Mouse (Mus musculus): ENCODE data around the gene Cdk5. TPM values are rescaled to one million over a fixed set of nuclear protein-coding genes. Genes with fewer than 3 reads are reported as not detected.

Cdk5 gene
- polyA plus RNA-seq, 1 experiment from 2014 or later: 37.0 TPM

GRCm38 (mm10) chr5:24424861-24425411 lies 1.6 kb upstream of the Cdk5 start:
- Histone ChIP-seq H3K4me2 (ENCODE audit: low read depth, low read length) (peak overlapping the region; percentile 86), H3K27ac (ENCODE audit: low read length) (peak overlapping the region; percentile 98), H3K4me1 (ENCODE audit: control insufficient read depth, insufficient read depth, low read length) (peaks cover 27% of the 10 kb centered on the region), H3K36me3 (ENCODE audit: control insufficient read depth, insufficient read depth, low read length) (peaks cover 4% of the 10 kb centered on the region; the same call in 1 of the 2 replicates), H3K4me3 (ENCODE audit: low read length) (peak overlapping the region; percentile 76), H3K9me3 (ENCODE audit: control insufficient read depth, low read length) (no peaks in the 10 kb centered on the region), H3K9ac (ENCODE audit: low read depth, low read length) (peak overlapping the region; percentile 81), H3K27me3 (replicated peaks; ENCODE audit: control insufficient read depth, insufficient read depth, low read length) (no peaks in the 10 kb centered on the region)
- WGBS: under 1% methylated on average over 50 of the region's 60 CpGs
- peak; percentile 30 for ATAC-seq

GRCm38 (mm10) chr5:24424004-24424781 lies 863 bp upstream of the Cdk5 start:
- H3K36me3 ChIP-seq (ENCODE audit: control insufficient read depth, insufficient read depth, low read length): no peaks in the 10 kb centered on the region
- H3K4me1 ChIP-seq (ENCODE audit: control insufficient read depth, insufficient read depth, low read length): peaks cover 27% of the 10 kb centered on the region
- WGBS: 12% methylated on average over 21 of the region's 21 CpGs
- peak overlapping the region; percentile 81 for H3K9ac ChIP-seq (ENCODE audit: low read depth, low read length)
- ATAC-seq: no peak
- peak overlapping the region; percentile 76 for H3K4me3 ChIP-seq (ENCODE audit: low read length)
- no peaks in the 10 kb centered on the region for H3K27me3 ChIP-seq (replicated peaks; ENCODE audit: control insufficient read depth, insufficient read depth, low read length)
- H3K9me3 ChIP-seq (ENCODE audit: control insufficient read depth, low read length): no peaks in the 10 kb centered on the region
- peak overlapping the region; percentile 98 for H3K27ac ChIP-seq (ENCODE audit: low read length)
- peak overlapping the region; percentile 86 for H3K4me2 ChIP-seq (ENCODE audit: low read depth, low read length)

- WGBS: 89% methylated on average over 9 of the region's 9 CpGs
- Histone ChIP-seq H3K27ac (ENCODE audit: low read length) (no peak overlapping the region), H3K9ac (ENCODE audit: low read depth, low read length) (no peak overlapping the region), H3K9me3 (ENCODE audit: control insufficient read depth, low read length) (no peaks in the 10 kb centered on the region), H3K36me3 (ENCODE audit: control insufficient read depth, insufficient read depth, low read length) (no peaks in the 10 kb centered on the region), H3K27me3 (replicated peaks; ENCODE audit: control insufficient read depth, insufficient read depth, low read length) (no peaks in the 10 kb centered on the region), H3K4me3 (ENCODE audit: low read length) (no peak overlapping the region), H3K4me2 (ENCODE audit: low read depth, low read length) (no peak overlapping the region), H3K4me1 (ENCODE audit: control insufficient read depth, insufficient read depth, low read length) (peaks cover 10% of the 10 kb centered on the region)
- no peak for ATAC-seq
Observed at GRCm38 (mm10) chr5:24420381-24420780, 2.9 kb downstream of the Cdk5 start.

- no peak overlapping the region for H3K27ac ChIP-seq (ENCODE audit: low read length)
- H3K9ac ChIP-seq (ENCODE audit: low read depth, low read length): no peak overlapping the region
- H3K27me3 ChIP-seq (replicated peaks; ENCODE audit: control insufficient read depth, insufficient read depth, low read length): no peaks in the 10 kb centered on the region
- H3K4me1 ChIP-seq (ENCODE audit: control insufficient read depth, insufficient read depth, low read length): peaks cover 14% of the 10 kb centered on the region
- ATAC-seq: no peak
- H3K4me2 ChIP-seq (ENCODE audit: low read depth, low read length): no peak overlapping the region
- no peak overlapping the region for H3K4me3 ChIP-seq (ENCODE audit: low read length)
- H3K36me3 ChIP-seq (ENCODE audit: control insufficient read depth, insufficient read depth, low read length): no peaks in the 10 kb centered on the region
- H3K9me3 ChIP-seq (ENCODE audit: control insufficient read depth, low read length): no peaks in the 10 kb centered on the region
- 88% methylated on average over 10 of the region's 10 CpGs for WGBS
Observed at GRCm38 (mm10) chr5:24417587-24417986, 5.7 kb downstream of the Cdk5 start.

- no peak overlapping the region for H3K9ac ChIP-seq (ENCODE audit: low read depth, low read length)
- ATAC-seq: peak; percentile 60
- H3K4me3 ChIP-seq (ENCODE audit: low read length): no peak overlapping the region
- no peaks in the 10 kb centered on the region for H3K9me3 ChIP-seq (ENCODE audit: control insufficient read depth, low read length)
- H3K27ac ChIP-seq (ENCODE audit: low read length): no peak overlapping the region
- 5% methylated on average over 21 of the region's 21 CpGs for WGBS
- H3K4me2 ChIP-seq (ENCODE audit: low read depth, low read length): peak overlapping the region; percentile 20; the same call in 1 of the 2 replicates
- no peaks in the 10 kb centered on the region for H3K27me3 ChIP-seq (replicated peaks; ENCODE audit: control insufficient read depth, insufficient read depth, low read length)
- peaks cover 11% of the 10 kb centered on the region; the same call in 1 of the 2 replicates for H3K4me1 ChIP-seq (ENCODE audit: control insufficient read depth, insufficient read depth, low read length)
- H3K36me3 ChIP-seq (ENCODE audit: control insufficient read depth, insufficient read depth, low read length): no peaks in the 10 kb centered on the region
Observed at GRCm38 (mm10) chr5:24416222-24416736, 7.1 kb downstream of the Cdk5 start.

GRCm38 (mm10) chr5:24413938-24414337 lies 9.4 kb downstream of the Cdk5 start:
- H3K27me3 ChIP-seq (replicated peaks; ENCODE audit: control insufficient read depth, insufficient read depth, low read length): no peaks in the 10 kb centered on the region
- H3K4me2 ChIP-seq (ENCODE audit: low read depth, low read length): no peak overlapping the region
- H3K9me3 ChIP-seq (ENCODE audit: control insufficient read depth, low read length): no peaks in the 10 kb centered on the region
- no peak overlapping the region for H3K4me3 ChIP-seq (ENCODE audit: low read length)
- peak overlapping the region; percentile 11; the same call in 1 of the 2 replicates for H3K9ac ChIP-seq (ENCODE audit: low read depth, low read length)
- ATAC-seq: no peak
- H3K27ac ChIP-seq (ENCODE audit: low read length): no peak overlapping the region
- peaks cover 11% of the 10 kb centered on the region; the same call in 1 of the 2 replicates for H3K4me1 ChIP-seq (ENCODE audit: control insufficient read depth, insufficient read depth, low read length)
- H3K36me3 ChIP-seq (ENCODE audit: control insufficient read depth, insufficient read depth, low read length): no peaks in the 10 kb centered on the region
- 80% methylated on average over 13 of the region's 13 CpGs for WGBS

GRCm38 (mm10) chr5:24413042-24413693 lies 10.2 kb downstream of the Cdk5 start, which contains the start of gene Asic3:
Gene Asic3 (plus strand): TSS chr5:24413392.
- peak; percentile 58 for ATAC-seq
- Histone ChIP-seq H3K9ac (ENCODE audit: low read depth, low read length) (peak within 1 kb of the TSS; percentile 11), H3K27ac (ENCODE audit: low read length) (no peak within 1 kb of the TSS), H3K9me3 (ENCODE audit: control insufficient read depth, low read length) (no peaks in the 10 kb centered on the region), H3K4me2 (ENCODE audit: low read depth, low read length) (peak within 1 kb of the TSS; percentile 18; the same call in 1 of the 2 replicates), H3K4me3 (ENCODE audit: low read length) (no peak within 1 kb of the TSS), H3K4me1 (ENCODE audit: control insufficient read depth, insufficient read depth, low read length) (peaks cover 11% of the 10 kb centered on the region; the same call in 1 of the 2 replicates), H3K27me3 (replicated peaks; ENCODE audit: control insufficient read depth, insufficient read depth, low read length) (no peaks in the 10 kb centered on the region), H3K36me3 (ENCODE audit: control insufficient read depth, insufficient read depth, low read length) (no peaks in the 10 kb centered on the region)
- 37% methylated on average over 11 of the region's 11 CpGs for WGBS

GRCm38 (mm10) chr5:24412063-24412462 lies 11.3 kb downstream of the Cdk5 start:
- Histone ChIP-seq H3K9me3 (ENCODE audit: control insufficient read depth, low read length) (no peaks in the 10 kb centered on the region), H3K9ac (ENCODE audit: low read depth, low read length) (no peak overlapping the region), H3K36me3 (ENCODE audit: control insufficient read depth, insufficient read depth, low read length) (no peaks in the 10 kb centered on the region), H3K27me3 (replicated peaks; ENCODE audit: control insufficient read depth, insufficient read depth, low read length) (no peaks in the 10 kb centered on the region), H3K4me2 (ENCODE audit: low read depth, low read length) (no peak overlapping the region), H3K27ac (ENCODE audit: low read length) (no peak overlapping the region), H3K4me1 (ENCODE audit: control insufficient read depth, insufficient read depth, low read length) (peaks cover 11% of the 10 kb centered on the region; the same call in 1 of the 2 replicates), H3K4me3 (ENCODE audit: low read length) (no peak overlapping the region)
- ATAC-seq: no peak
- WGBS: 67% methylated on average over 2 of the region's 2 CpGs

- WGBS: 89% methylated on average over 2 of the region's 2 CpGs
- H3K9ac ChIP-seq (ENCODE audit: low read depth, low read length): no peak overlapping the region
- ATAC-seq: no peak
- no peaks in the 10 kb centered on the region for H3K9me3 ChIP-seq (ENCODE audit: control insufficient read depth, low read length)
- peaks cover 6% of the 10 kb centered on the region for H3K36me3 ChIP-seq (ENCODE audit: control insufficient read depth, insufficient read depth, low read length)
- no peak overlapping the region for H3K27ac ChIP-seq (ENCODE audit: low read length)
- peaks cover 11% of the 10 kb centered on the region; the same call in 1 of the 2 replicates for H3K4me1 ChIP-seq (ENCODE audit: control insufficient read depth, insufficient read depth, low read length)
- H3K27me3 ChIP-seq (replicated peaks; ENCODE audit: control insufficient read depth, insufficient read depth, low read length): no peaks in the 10 kb centered on the region
- no peak overlapping the region for H3K4me3 ChIP-seq (ENCODE audit: low read length)
- H3K4me2 ChIP-seq (ENCODE audit: low read depth, low read length): no peak overlapping the region
Observed at GRCm38 (mm10) chr5:24409466-24409865, 13.9 kb downstream of the Cdk5 start.

All from intestine, embryonic 16.5 days (tissue).